Mouse (Mus musculus) liver, adult 10 weeks (tissue): ENCODE measurements around the gene Gm20403. TPM values are rescaled to one million over a fixed set of nuclear protein-coding genes. Genes with fewer than 3 reads are reported as not detected.

Experiments used
- polyA plus RNA-seq: library from polyadenylated mRNA; stranded (reverse); fragments of 350-450 nt; fragmentation: Illumina TruSeq; extraction: RNeasy Lipid Tissue Mini Kit (QIAGEN cat#74804); gene quantifications from one replicate; pipeline ENCODE4 v1.2.3, GENCODE M21; 2014; ENCODE audit warnings: low read depth, low replicate concordance

Gm20403 gene
- not detected for polyA plus RNA-seq

GRCm38 (mm10) chr12:54986052-54986717, at the start of gene Gm20403:
Gene Gm20403, minus strand, starts transcription at chr12:54986529.

GRCm38 (mm10) chr12:55013626-55014398, 27.5 kb upstream of the Gm20403 start, which contains the start of gene Baz1a:
Gene Baz1a, minus strand, starts transcription at chr12:55014348.

Other genes starting within 250 kb of the Gm20403 start
- 46.6 TPM for gene Snx6, start 190.8 kb downstream of the Gm20403 start, polyA plus RNA-seq
- 229 TPM for gene Cfl2, start 123.7 kb downstream of the Gm20403 start, polyA plus RNA-seq
- 10.3 TPM for gene Baz1a, start 27.8 kb upstream of the Gm20403 start, polyA plus RNA-seq
- 21.1 TPM for gene 2700097O09Rik, start 93.6 kb upstream of the Gm20403 start, polyA plus RNA-seq
- gene Srp54a, start 93.7 kb upstream of the Gm20403 start, polyA plus RNA-seq = 309 TPM
- gene Fam177a, start 137.9 kb upstream of the Gm20403 start, polyA plus RNA-seq = not detected
- gene Srp54b, start 168.6 kb upstream of the Gm20403 start, polyA plus RNA-seq = 2.1 TPM
- 4.6 TPM for gene 1700047I17Rik2, start 213.1 kb upstream of the Gm20403 start, polyA plus RNA-seq
- gene Srp54c, start 243.6 kb upstream of the Gm20403 start, polyA plus RNA-seq = 101 TPM